Mouse (Mus musculus) leukemia stem cell, adult 10-12 weeks (primary cell): ENCODE measurements around the gene Csl. TPM values are rescaled to one million over a fixed set of nuclear protein-coding genes. Genes with fewer than 3 reads are reported as not detected.

ENCODE experiments used
- polyA plus RNA-seq: library from polyadenylated mRNA; stranded (reverse); fragments of >175 nt; gene quantifications from 2 replicates; pipeline ENCODE4 v1.2.3, GENCODE M21; 2012; ENCODE audit warnings: low replicate concordance

Gene Csl
- not detected in 2 replicates for polyA plus RNA-seq

DNA sequence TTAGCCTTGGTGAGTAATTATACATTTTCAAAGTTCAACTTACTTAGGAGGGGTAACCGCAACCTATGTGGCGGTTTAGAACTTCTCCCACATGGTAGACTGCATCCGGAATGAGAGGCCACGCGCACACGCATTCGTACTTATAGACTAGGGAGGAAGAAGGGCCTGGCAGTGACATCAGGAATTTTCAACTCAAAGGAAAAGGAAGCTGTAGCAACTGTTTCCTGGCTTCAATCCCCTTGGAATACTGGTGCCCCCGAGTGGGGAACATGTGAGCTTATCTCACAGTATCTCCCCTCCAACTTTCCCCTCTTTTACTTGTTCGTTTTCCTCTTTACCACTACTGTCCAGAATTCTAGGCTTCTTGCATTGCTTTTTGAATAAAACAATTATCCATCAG is at the start of gene Csl:
Csl (minus strand) TSS at position 101 of the 400 bp plus-strand sequence.

